Mouse (Mus musculus) limb, embryonic 11.5 days (tissue): ENCODE measurements at regions not wholly inside any gene's neighbourhood (a gene's known extent, or its start where the extent isn't known, plus 50 kb on each side); places are given as distances from the start of the nearest gene placed in this dataset.

Experiments used
- ATAC-seq: fragments of 200-750 bp; cut with Nextera tagmentation; 2 replicates; pipeline ENCODE4 v1.8.0; 2017; ENCODE audit warnings: low read depth; ENCODE audit not compliant: insufficient number of reproducible peaks, low FRiP score, low TSS enrichment
- DNase-seq: peaks from one replicate; pipeline ENCODE4 v3.0.0-alpha.2; 2015; ENCODE audit warnings: low spot score
- H3K27ac ChIP-seq: fragments of 300-500 bp; sonication (generic); replicated peaks from 2 replicates; pipeline ENCODE4 v1.5.1; 2014; ENCODE audit warnings: low read depth, mild to moderate bottlenecking, low read length
- H3K27me3 ChIP-seq: fragments of 300-500 bp; sonication (generic); 2 replicates; pipeline ENCODE4 v1.6.1; 2014; ENCODE audit warnings: mild to moderate bottlenecking, low read length, mixed read lengths; ENCODE audit not compliant: control insufficient read depth, insufficient read depth
- H3K36me3 ChIP-seq: fragments of 300-500 bp; sonication (generic); 2 replicates; pipeline ENCODE4 v1.6.1; 2014; ENCODE audit warnings: mild to moderate bottlenecking, low read length, moderate library complexity, mixed read lengths; ENCODE audit not compliant: control insufficient read depth, insufficient read depth
- H3K4me1 ChIP-seq: fragments of 300-500 bp; sonication (generic); 2 replicates; pipeline ENCODE4 v1.6.1; 2014; ENCODE audit warnings: low read length, mixed read lengths; ENCODE audit not compliant: control insufficient read depth, insufficient read depth
- H3K4me2 ChIP-seq: fragments of 300-500 bp; sonication (generic); 2 replicates; pipeline ENCODE4 v1.6.1; 2014; ENCODE audit warnings: low read depth, mild to moderate bottlenecking, moderate library complexity; ENCODE audit not compliant: severe bottlenecking
- H3K4me3 ChIP-seq: fragments of 300-500 bp; sonication (generic); 2 replicates; pipeline ENCODE4 v1.5.1; 2014; ENCODE audit warnings: low read depth, low read length
- H3K9ac ChIP-seq: fragments of 300-500 bp; sonication (generic); 2 replicates; pipeline ENCODE4 v1.6.1; 2014; ENCODE audit warnings: mild to moderate bottlenecking, low read length
- H3K9me3 ChIP-seq: fragments of 300-500 bp; sonication (generic); 2 replicates; pipeline ENCODE4 v1.6.1; 2016; ENCODE audit warnings: low read length; ENCODE audit not compliant: control insufficient read depth
- WGBS: fragments of 180-500 bp; shearing (Covaris S2); extraction: QIAGEN DNeasy Blood & Tissue Kit; methylation state at CpG from one replicate; pipeline ENCODE4 v1.1.7; 2014; 5-methylcytosine and 5-hydroxymethylcytosine counted together

GRCm38 (mm10) chr8:44744991-44745658 is 190.1 kb upstream of the Fat1 start:
- DNase-seq, result no peak
- Histone ChIP-seq H3K4me1 (no peaks in the 10 kb centered on the region), H3K9ac (no peak overlapping the region), H3K4me3 (no peak overlapping the region), H3K27me3 (no peaks in the 10 kb centered on the region), H3K36me3 (no peaks in the 10 kb centered on the region), H3K4me2 (no peak overlapping the region), H3K27ac (no peak overlapping the region), H3K9me3 (no peaks in the 10 kb centered on the region)
- 82% methylated on average over 12 of the region's 12 CpGs for WGBS
- ATAC-seq, result no peak

GRCm38 (mm10) chr8:44758727-44759126 is 176.5 kb upstream of the Fat1 start:
- H3K9me3 ChIP-seq, result no peaks in the 10 kb centered on the region
- no peaks in the 10 kb centered on the region for H3K36me3 ChIP-seq
- H3K9ac ChIP-seq, result no peak overlapping the region
- 80% methylated on average over 6 of the region's 6 CpGs for WGBS
- H3K27me3 ChIP-seq, result no peaks in the 10 kb centered on the region
- H3K4me2 ChIP-seq, result no peak overlapping the region
- no peaks in the 10 kb centered on the region for H3K4me1 ChIP-seq
- H3K27ac ChIP-seq, result no peak overlapping the region
- H3K4me3 ChIP-seq, result no peak overlapping the region
- no peak for ATAC-seq
- DNase-seq, result no peak

- H3K9ac ChIP-seq, result no peak overlapping the region
- WGBS, result 89% methylated on average over 10 of the region's 10 CpGs
- no peaks in the 10 kb centered on the region for H3K4me1 ChIP-seq
- ATAC-seq, result no peak
- no peak overlapping the region for H3K27ac ChIP-seq
- H3K4me3 ChIP-seq, result no peak overlapping the region
- H3K4me2 ChIP-seq, result no peak overlapping the region
- H3K9me3 ChIP-seq, result no peaks in the 10 kb centered on the region
- no peaks in the 10 kb centered on the region for H3K27me3 ChIP-seq
- no peak for DNase-seq
- no peaks in the 10 kb centered on the region for H3K36me3 ChIP-seq
These were observed 172.5 kb upstream of the Fat1 start for GRCm38 (mm10) chr8:44762731-44763130.

GRCm38 (mm10) chr8:44765194-44765593 is 170.1 kb upstream of the Fat1 start:
- ATAC-seq (no peak), DNase-seq (no peak)
- 84% methylated on average over 4 of the region's 4 CpGs for WGBS
- H3K4me2 ChIP-seq, result no peak overlapping the region
- H3K27me3 ChIP-seq, result no peaks in the 10 kb centered on the region
- no peaks in the 10 kb centered on the region for H3K36me3 ChIP-seq
- H3K4me1 ChIP-seq, result no peaks in the 10 kb centered on the region
- H3K9ac ChIP-seq, result no peak overlapping the region
- H3K9me3 ChIP-seq, result no peaks in the 10 kb centered on the region
- H3K27ac ChIP-seq, result no peak overlapping the region
- no peak overlapping the region for H3K4me3 ChIP-seq

- H3K9me3 ChIP-seq, result no peaks in the 10 kb centered on the region
- H3K4me3 ChIP-seq, result no peak overlapping the region
- no peak overlapping the region for H3K9ac ChIP-seq
- ATAC-seq (no peak), DNase-seq (no peak)
- H3K27ac ChIP-seq, result no peak overlapping the region
- H3K4me1 ChIP-seq, result no peaks in the 10 kb centered on the region
- no peaks in the 10 kb centered on the region for H3K36me3 ChIP-seq
- no peaks in the 10 kb centered on the region for H3K27me3 ChIP-seq
- no peak overlapping the region for H3K4me2 ChIP-seq
- 70% methylated on average over 5 of the region's 5 CpGs for WGBS
These were observed 169.6 kb upstream of the Fat1 start for GRCm38 (mm10) chr8:44765677-44766076.

- Histone ChIP-seq H3K9ac (no peak overlapping the region), H3K27ac (no peak overlapping the region), H3K36me3 (no peaks in the 10 kb centered on the region), H3K27me3 (no peaks in the 10 kb centered on the region), H3K4me3 (no peak overlapping the region), H3K9me3 (no peaks in the 10 kb centered on the region), H3K4me2 (no peak overlapping the region), H3K4me1 (no peaks in the 10 kb centered on the region)
- DNase-seq (no peak), ATAC-seq (no peak)
- 57% methylated on average over 12 of the region's 12 CpGs for WGBS
These were observed 169.0 kb upstream of the Fat1 start for GRCm38 (mm10) chr8:44766111-44766873.

- WGBS, result 74% methylated on average over 4 of the region's 4 CpGs
These were observed 168.0 kb upstream of the Fat1 start for GRCm38 (mm10) chr8:44767271-44767670.

GRCm38 (mm10) chr8:44779212-44779611 is 156.0 kb upstream of the Fat1 start:
- Histone ChIP-seq H3K4me3 (no peak overlapping the region), H3K27me3 (no peaks in the 10 kb centered on the region), H3K36me3 (no peaks in the 10 kb centered on the region), H3K4me1 (no peaks in the 10 kb centered on the region), H3K9ac (no peak overlapping the region), H3K9me3 (no peaks in the 10 kb centered on the region), H3K27ac (no peak overlapping the region), H3K4me2 (no peak overlapping the region)
- DNase-seq (no peak), ATAC-seq (no peak)
- 87% methylated on average over 1 of the region's 1 CpGs for WGBS

More at GRCm38 (mm10) chr8:44767271-44767670, 168.0 kb upstream of the Fat1 start:
- Histone ChIP-seq H3K4me1 (no peaks in the 10 kb centered on the region), H3K36me3 (no peaks in the 10 kb centered on the region), H3K9me3 (no peaks in the 10 kb centered on the region), H3K27ac (no peak overlapping the region), H3K9ac (no peak overlapping the region), H3K4me2 (no peak overlapping the region), H3K27me3 (no peaks in the 10 kb centered on the region), H3K4me3 (no peak overlapping the region)
- ATAC-seq (no peak), DNase-seq (no peak)
